In genomic region chr6:81768669-81769537, GRCm38 (mm10) we compare ENCODE assay signal across 8 mouse cellular contexts.
A peak's percentile ranks its signal among the peaks of the same experiment; 100 is the strongest.
DNase-seq lines count a peak whose midpoint lies in the region; ATAC-seq and TF ChIP-seq lines count a peak whose summit lies in the region.

No protein-coding gene starts in this region.

- no peak overlapping the region for H3K27ac ChIP-seq in hindbrain, embryonic 11.5 days (ENCODE audit: low read depth, low read length)
- no peak overlapping the region for H3K27ac ChIP-seq in hindbrain, embryonic 10.5 days
- H3K27ac ChIP-seq in ES-E14 (ENCODE audit: insufficient read depth, low read depth, low read length, poor library complexity, severe bottlenecking): no peak overlapping the region

- no peaks in the 10 kb centered on the region for H3K9me3 ChIP-seq in hindbrain, embryonic 11.5 days (ENCODE audit: control insufficient read depth, low read length)
- H3K9me3 ChIP-seq in hindbrain, embryonic 10.5 days: no peaks in the 10 kb centered on the region
- no peaks in the 10 kb centered on the region for H3K9me3 ChIP-seq in ES-E14 (ENCODE audit: control insufficient read depth, insufficient read depth, low read depth, low read length)

- ATAC-seq in hindbrain, embryonic 11.5 days (ENCODE audit: low FRiP score): peak; percentile 78
- ATAC-seq in common myeloid progenitor, adult 5-6 weeks (replicated peaks; ENCODE audit: low read depth, poor library complexity, severe bottlenecking): 0 out of 2 replicates have a peak, but pooled peaks have one; percentile 29

- no peak overlapping the region for H3K9ac ChIP-seq in hindbrain, embryonic 11.5 days (ENCODE audit: low read depth, low read length)
- H3K9ac ChIP-seq in ES-E14 (ENCODE audit: insufficient read depth, low read depth, low read length, poor library complexity, severe bottlenecking): no peak overlapping the region

- H3K36me3 ChIP-seq in hindbrain, embryonic 11.5 days (ENCODE audit: control insufficient read depth, insufficient read depth, low read length): no peaks in the 10 kb centered on the region
- no peaks in the 10 kb centered on the region for H3K36me3 ChIP-seq in hindbrain, embryonic 10.5 days
- no peaks in the 10 kb centered on the region for H3K36me3 ChIP-seq in ES-E14 (ENCODE audit: control insufficient read depth, insufficient read depth, low read length, poor library complexity, severe bottlenecking)

- H3K27me3 ChIP-seq in hindbrain, embryonic 11.5 days (ENCODE audit: control insufficient read depth, insufficient read depth, low read length): no peaks in the 10 kb centered on the region
- no peaks in the 10 kb centered on the region for H3K27me3 ChIP-seq in hindbrain, embryonic 10.5 days (ENCODE audit: insufficient read depth, poor library complexity, severe bottlenecking)

- WGBS in hindbrain, embryonic 11.5 days: 69% methylated on average over 5 of the region's 5 CpGs
- WGBS in hindbrain, embryonic 10.5 days: 65% methylated on average over 5 of the region's 5 CpGs

- no peak overlapping the region for H3K4me2 ChIP-seq in hindbrain, embryonic 11.5 days (replicated peaks; ENCODE audit: low read depth, low read length)

- in situ Hi-C loops in ES-E14 (cut with MboI; ENCODE audit: low sequenced_read_pairs in 2 of 2, unreplicated experiment in 2 of 2): loop anchor here in 1 of 2 experiments (25.0 kb wide), 1 partner anchor 682 kb away; no protein-coding TSS in a partner anchor

- H3K4me1 ChIP-seq in hindbrain, embryonic 11.5 days (replicated peaks; ENCODE audit: control insufficient read depth, insufficient read depth, low read length): no peaks in the 10 kb centered on the region
- H3K4me1 ChIP-seq in hindbrain, embryonic 10.5 days (replicated peaks): no peaks in the 10 kb centered on the region
- H3K4me1 ChIP-seq in ES-E14 (ENCODE audit: control insufficient read depth in 2 of 2, insufficient read depth in 2 of 2, low read length in 2 of 2, poor library complexity in 1 of 2): no peaks in the 10 kb centered on the region

- peak; percentile 56 for DNase-seq in hindbrain, embryonic 11.5 days (ENCODE audit: low spot score)
- no peak for DNase-seq in hindbrain, embryonic 10.5 days (ENCODE audit: low spot score)
- DNase-seq in ES-E14 (ENCODE audit: low read depth, low spot score): peak; percentile 8
- DNase-seq in layer of hippocampus, adult 9-10 months (ENCODE audit: low spot score): peak; percentile 70
- DNase-seq in urinary bladder, postnatal 10 days (ENCODE audit: low spot score): no peak
- DNase-seq in urinary bladder, postnatal 36 days (ENCODE audit: low spot score in 2 of 2): no peak
- DNase-seq in kidney, postnatal 4 days: no peak

- no peak overlapping the region for H3K4me3 ChIP-seq in hindbrain, embryonic 11.5 days (ENCODE audit: low read depth, low read length)
- no peak overlapping the region for H3K4me3 ChIP-seq in hindbrain, embryonic 10.5 days
- no peak overlapping the region for H3K4me3 ChIP-seq in ES-E14 (ENCODE audit: insufficient read depth in 1 of 2, low read depth in 1 of 2, low read length in 2 of 2, poor library complexity in 1 of 2, severe bottlenecking in 1 of 2)

TF ChIP-seq in ES-E14, 5 proteins besides CTCF, POLR2A, EP300 and RAD21:
- no peak for TF ChIP-seq ZNF384 (IDR thresholded peaks at IDR 0.05; ENCODE audit: low read depth, low read length)
- no peak for TF ChIP-seq HCFC1 (IDR thresholded peaks at IDR 0.05; ENCODE audit: borderline replicate concordance, insufficient read depth, low read length)
- TF ChIP-seq CHD2 (IDR thresholded peaks at IDR 0.05; ENCODE audit: low read depth, low read length): no peak
- TF ChIP-seq MAFK (IDR thresholded peaks at IDR 0.05; ENCODE audit: insufficient read depth, low read depth, low read length): no peak
- 0 out of 2 replicates have a peak, but pooled peaks have one; percentile 47 for TF ChIP-seq ZC3H11A (IDR thresholded peaks at IDR 0.05; ENCODE audit: borderline replicate concordance, low read depth, low read length)

Comparison
In these comparisons a context has a peak if more than half of its experiments do, and no peak if none do; other contexts are left out.
1. DNase-seq: peak in hindbrain, embryonic 11.5 days (single experiment), ES-E14 (single experiment) and layer of hippocampus, adult 9-10 months (single experiment); none in hindbrain, embryonic 10.5 days (single experiment), urinary bladder, postnatal 10 days (single experiment), urinary bladder, postnatal 36 days (0 of 2) and kidney, postnatal 4 days (0 of 2).